Mouse (Mus musculus): Measurements from ENCODE around the gene Eif4a2.

The Eif4a2 gene

GRCm38 (mm10) chr16:23103841-23104240 is 3.4 kb upstream of the Eif4a2 start:
- in situ Hi-C loops (cut with MseI, MboI) = no loop called here

GRCm38 (mm10) chr16:23106121-23106520 is 1.1 kb upstream of the Eif4a2 start:
- in situ Hi-C loops (cut with MseI, MboI) = no loop called here

- in situ Hi-C loops (cut with MseI, MboI) = no loop called here
Observed at GRCm38 (mm10) chr16:23107946-23108759, 909 bp downstream of the Eif4a2 start.

- in situ Hi-C loops (cut with MseI, MboI) = no loop called here
Observed at GRCm38 (mm10) chr16:23108943-23109342, 1.7 kb downstream of the Eif4a2 start.

- in situ Hi-C loops (cut with MseI, MboI) = no loop called here
Observed at GRCm38 (mm10) chr16:23109350-23110280, 2.4 kb downstream of the Eif4a2 start.

GRCm38 (mm10) chr16:23112348-23112747 is 5.1 kb downstream of the Eif4a2 start:
- in situ Hi-C loops (cut with MseI, MboI) = no loop called here

GRCm38 (mm10) chr16:23112861-23113435 is 5.7 kb downstream of the Eif4a2 start:
- in situ Hi-C loops (cut with MseI, MboI) = no loop called here

GRCm38 (mm10) chr16:23113903-23114302 is 6.7 kb downstream of the Eif4a2 start:
- in situ Hi-C loops (cut with MseI, MboI) = no loop called here

GRCm38 (mm10) chr16:23114339-23115171 is 7.3 kb downstream of the Eif4a2 start:
- in situ Hi-C loops (cut with MseI, MboI) = no loop called here

- in situ Hi-C loops (cut with MseI, MboI) = no loop called here
Observed at GRCm38 (mm10) chr16:23115486-23115885, 8.2 kb downstream of the Eif4a2 start.

- in situ Hi-C loops (cut with MseI, MboI) = no loop called here
Observed at GRCm38 (mm10) chr16:23117173-23117572, 9.9 kb downstream of the Eif4a2 start.

GRCm38 (mm10) chr16:23122446-23122845 is 15.2 kb downstream of the Eif4a2 start:
- in situ Hi-C loops (cut with MseI, MboI) = no loop called here

- in situ Hi-C loops (cut with MseI, MboI) = no loop called here
Observed at GRCm38 (mm10) chr16:23123104-23123503, 15.9 kb downstream of the Eif4a2 start.

- in situ Hi-C loops (cut with MseI, MboI) = no loop called here
Observed at GRCm38 (mm10) chr16:23124398-23124797, 17.2 kb downstream of the Eif4a2 start.

GRCm38 (mm10) chr16:23127311-23127672 is 20.0 kb downstream of the Eif4a2 start:
- in situ Hi-C loops (cut with MseI, MboI) = no loop called here

GRCm38 (mm10) chr16:23127673-23128375 is 20.6 kb downstream of the Eif4a2 start, which contains the start of gene Rfc4:
Rfc4 (minus strand) TSS chr16:23127737.
- in situ Hi-C loops (cut with MseI, MboI) = no loop called here

GRCm38 (mm10) chr16:23130303-23130702 is 23.1 kb downstream of the Eif4a2 start:
- in situ Hi-C loops (cut with MseI, MboI) = loop anchor here (5.0 to 10.0 kb wide), 2 partner anchors 43 to 256 kb away; no protein-coding TSS in a partner anchor

- in situ Hi-C loops (cut with MseI, MboI) = loop anchor here (5.0 to 10.0 kb wide), 2 partner anchors 45 to 258 kb away; no protein-coding TSS in a partner anchor
Observed at GRCm38 (mm10) chr16:23132336-23132735, 25.1 kb downstream of the Eif4a2 start.

- in situ Hi-C loops (cut with MseI, MboI) = loop anchor here in 1 of 2 experiments (10.0 kb wide), 1 partner anchor 261 kb away; no protein-coding TSS in a partner anchor
Observed at GRCm38 (mm10) chr16:23135421-23136149, 28.3 kb downstream of the Eif4a2 start.
